Mouse (Mus musculus): ENCODE data around the gene Fstl4. TPM values are rescaled to one million over a fixed set of nuclear protein-coding genes. Genes with fewer than 3 reads are reported as not detected.

The Fstl4 gene
- total and polyA plus RNA-seq, 3 experiments = not detected

DNA sequence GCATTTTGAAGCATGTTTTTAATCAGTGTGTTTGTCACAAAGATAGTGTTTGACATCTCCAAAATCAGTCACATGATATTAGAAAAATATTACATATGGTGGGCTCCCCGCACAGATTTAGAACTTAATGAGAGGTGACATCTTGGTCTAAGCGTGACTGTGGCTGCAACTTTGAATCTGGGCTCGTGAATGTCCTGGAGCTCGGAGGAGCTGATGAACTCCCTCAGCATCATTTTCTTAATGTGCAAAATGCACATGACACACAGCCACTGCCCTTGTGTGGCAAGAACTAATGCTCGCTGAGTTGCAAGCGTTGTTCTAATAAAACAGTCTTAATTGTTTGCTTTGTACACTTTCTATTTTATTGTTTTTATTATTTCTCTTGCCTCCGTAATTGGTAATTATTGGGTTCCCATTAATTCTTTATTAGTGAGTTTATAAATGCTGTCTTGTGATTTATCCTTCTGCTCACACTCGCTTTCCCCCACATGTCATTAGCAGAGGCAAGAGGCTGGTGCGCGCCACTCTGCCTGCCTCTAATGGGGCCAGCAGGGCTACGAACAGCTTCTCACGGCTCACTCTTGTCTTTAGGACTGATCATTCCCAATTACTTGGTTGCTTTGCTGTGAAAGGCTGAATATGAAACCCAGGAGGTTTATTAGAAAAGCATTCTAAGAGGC lies 67.3 kb downstream of the Fstl4 start:
- no peak for DNase-seq (ENCODE audit: low read depth, low spot score)
- H3K9me3 ChIP-seq (replicated peaks; ENCODE audit: insufficient read depth, low read length) = no peaks in the 10 kb centered on the region
- no peaks in the 10 kb centered on the region for H3K27me3 ChIP-seq (ENCODE audit: control insufficient read depth in 1 of 2, insufficient read depth in 2 of 2, low read length in 2 of 2)
- H3K79me2 ChIP-seq (ENCODE audit: control insufficient read depth, insufficient read depth, low read length, poor library complexity) = no peaks in the 10 kb centered on the region
- no peaks in the 10 kb centered on the region for H3K36me3 ChIP-seq (ENCODE audit: control insufficient read depth in 1 of 2, insufficient read depth in 2 of 2, low read length in 2 of 2)
- H3K4me3 ChIP-seq (ENCODE audit: control insufficient read depth in 1 of 2, insufficient read depth in 1 of 2, low read depth in 2 of 2, low read length in 2 of 2) = no peak overlapping the region
- no peak overlapping the region for H3K27ac ChIP-seq (ENCODE audit: control insufficient read depth, low read depth, low read length)
- no peak overlapping the region for H3K9ac ChIP-seq (ENCODE audit: control insufficient read depth, low read depth, low read length, poor library complexity, severe bottlenecking)
- no peak for TF ChIP-seq NELFE (IDR thresholded peaks at IDR 0.05; ENCODE audit: low read depth, low read length)
- no peak for TF ChIP-seq NRF1 (IDR thresholded peaks at IDR 0.05; ENCODE audit: insufficient read depth, low read depth, low read length, poor library complexity, severe bottlenecking)
- no peak for TF ChIP-seq SMC3 (IDR thresholded peaks at IDR 0.05; ENCODE audit: low read depth, low read length)
- no peak for TF ChIP-seq RCOR1 (IDR thresholded peaks at IDR 0.05; ENCODE audit: low read depth, low read length)
- no peak for TF ChIP-seq GABPA (IDR thresholded peaks at IDR 0.05; ENCODE audit: low read depth, low read length)
- no peak for TF ChIP-seq ZMIZ1 (IDR thresholded peaks at IDR 0.05; ENCODE audit: low read depth, low read length)
- TF ChIP-seq ZNF384 (IDR thresholded peaks at IDR 0.05; ENCODE audit: low read depth, low read length) = no peak
- no peak for TF ChIP-seq CTCF (IDR thresholded peaks at IDR 0.05 in 2 of 3, conservative IDR thresholded peaks at IDR 0.05 in 1 of 3; ENCODE audit: control insufficient read depth in 1 of 3, insufficient read depth in 1 of 3, low read depth in 2 of 3, low read length in 3 of 3, poor library complexity in 1 of 3, severe bottlenecking in 1 of 3)
- no peaks in the 10 kb centered on the region for H3K4me1 ChIP-seq (ENCODE audit: control insufficient read depth in 1 of 2, insufficient read depth in 2 of 2, low read length in 2 of 2)

GRCm38 (mm10) chr11:52832311-52832675 lies 67.9 kb downstream of the Fstl4 start:
- Histone ChIP-seq H3K4me1 (ENCODE audit: control insufficient read depth in 1 of 2, insufficient read depth in 2 of 2, low read length in 2 of 2) (no peaks in the 10 kb centered on the region), H3K79me2 (ENCODE audit: control insufficient read depth, insufficient read depth, low read length, poor library complexity) (no peaks in the 10 kb centered on the region), H3K27me3 (ENCODE audit: control insufficient read depth in 1 of 2, insufficient read depth in 2 of 2, low read length in 2 of 2) (no peaks in the 10 kb centered on the region), H3K36me3 (ENCODE audit: control insufficient read depth in 1 of 2, insufficient read depth in 2 of 2, low read length in 2 of 2) (no peaks in the 10 kb centered on the region), H3K4me3 (ENCODE audit: control insufficient read depth in 1 of 2, insufficient read depth in 1 of 2, low read depth in 2 of 2, low read length in 2 of 2) (no peak overlapping the region), H3K27ac (ENCODE audit: control insufficient read depth, low read depth, low read length) (no peak overlapping the region), H3K9ac (ENCODE audit: control insufficient read depth, low read depth, low read length, poor library complexity, severe bottlenecking) (no peak overlapping the region), H3K9me3 (replicated peaks; ENCODE audit: insufficient read depth, low read length) (no peaks in the 10 kb centered on the region)
- no peak for TF ChIP-seq UBTF (IDR thresholded peaks at IDR 0.05; ENCODE audit: borderline replicate concordance, insufficient read depth, low read depth, low read length)
- TF ChIP-seq ETS1 (IDR thresholded peaks at IDR 0.05; ENCODE audit: low read depth, low read length) = no peak
- no peak for TF ChIP-seq MAZ (IDR thresholded peaks at IDR 0.05; ENCODE audit: low read depth, low read length)
- no peak for TF ChIP-seq CHD2 (IDR thresholded peaks at IDR 0.05; ENCODE audit: low read length)
- TF ChIP-seq RAD21 (IDR thresholded peaks at IDR 0.05; ENCODE audit: low read depth, low read length) = no peak
- TF ChIP-seq MXI1 (IDR thresholded peaks at IDR 0.05; ENCODE audit: low read depth, low read length) = no peak
- TF ChIP-seq NRF1 (IDR thresholded peaks at IDR 0.05; ENCODE audit: insufficient read depth, low read depth, low read length, poor library complexity, severe bottlenecking) = no peak
- no peak for TF ChIP-seq POLR2AphosphoS2 (IDR thresholded peaks at IDR 0.05; ENCODE audit: low read length)
- TF ChIP-seq USF2 (IDR thresholded peaks at IDR 0.05; ENCODE audit: borderline replicate concordance in 1 of 2, insufficient read depth in 1 of 2, low read depth in 1 of 2, low read length in 2 of 2) = no peak
- TF ChIP-seq ZMIZ1 (IDR thresholded peaks at IDR 0.05; ENCODE audit: low read depth, low read length) = no peak
- TF ChIP-seq GABPA (IDR thresholded peaks at IDR 0.05; ENCODE audit: low read depth, low read length) = no peak
- no peak for TF ChIP-seq CTCF (IDR thresholded peaks at IDR 0.05 in 2 of 3, conservative IDR thresholded peaks at IDR 0.05 in 1 of 3; ENCODE audit: control insufficient read depth in 1 of 3, insufficient read depth in 1 of 3, low read depth in 2 of 3, low read length in 3 of 3, poor library complexity in 1 of 3, severe bottlenecking in 1 of 3)
- TF ChIP-seq HCFC1 (IDR thresholded peaks at IDR 0.05; ENCODE audit: low read depth, low read length) = no peak
- TF ChIP-seq EP300 (IDR thresholded peaks at IDR 0.05; ENCODE audit: low read depth in 1 of 2, low read length in 2 of 2) = no peak
- TF ChIP-seq MAFK (IDR thresholded peaks at IDR 0.05; ENCODE audit: borderline replicate concordance, low read depth, low read length) = no peak
- no peak for TF ChIP-seq MEF2A (IDR thresholded peaks at IDR 0.05; ENCODE audit: extremely low read depth, insufficient replicate concordance, low read depth, low read length, poor library complexity, severe bottlenecking)
- no peak for TF ChIP-seq TBP (IDR thresholded peaks at IDR 0.05; ENCODE audit: low read depth, low read length)
- TF ChIP-seq JUND (IDR thresholded peaks at IDR 0.05; ENCODE audit: low read depth, low read length) = no peak
- no peak for TF ChIP-seq E2F4 (IDR thresholded peaks at IDR 0.05; ENCODE audit: borderline replicate concordance, low read depth, low read length)
- no peak for DNase-seq (ENCODE audit: low read depth, low spot score)

Measured in MEL (cell line).